27 mouse cellular contexts compared by ENCODE assay signal in the genomic region with DNA sequence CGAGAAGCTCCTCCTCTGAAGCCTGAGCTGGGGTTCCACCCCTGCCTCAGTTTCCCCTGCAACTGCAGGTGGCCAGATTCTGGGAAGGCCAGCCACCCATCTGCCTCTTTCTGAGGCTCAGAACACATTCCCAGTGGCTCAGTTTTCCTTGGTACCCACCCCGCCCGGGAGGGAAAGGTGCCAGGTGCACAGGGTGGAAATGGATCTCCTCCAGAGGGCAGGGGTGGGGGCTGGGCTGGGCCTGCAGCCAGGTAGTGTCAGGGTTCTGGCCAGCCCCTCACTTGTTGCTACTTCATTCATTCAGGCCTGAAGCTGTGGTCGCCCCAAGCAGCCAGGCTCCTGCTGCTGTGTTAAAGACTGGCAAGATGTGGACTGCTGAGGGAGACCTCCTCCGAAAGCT. TPM values are rescaled to one million over a fixed set of nuclear protein-coding genes. Genes with fewer than 3 reads are reported as not detected.
"Had no signal": no experiment of that assay in that cellular context is flagged by ENCODE, and none has a peak within 500 bp of the region (broad histone marks: within the 10 kb centered on the region; RNA-seq: fewer than 3 reads in every experiment).

No protein-coding gene starts in this region.

- H3K4me3 ChIP-seq: lung, embryonic 15.5 days; megakaryocyte, embryonic 14.5 days; midbrain, embryonic 13.5 days; midbrain, embryonic 15.5 days; myocyte; neural tube, embryonic 13.5 days; neural tube, embryonic 15.5 days; stomach, embryonic 15.5 days had no signal

- H3K27ac ChIP-seq: lung, embryonic 15.5 days; macrophage; midbrain, embryonic 13.5 days; midbrain, embryonic 15.5 days; neural tube, embryonic 13.5 days; neural tube, embryonic 15.5 days; stomach, embryonic 15.5 days; stomach, postnatal 0 days had no signal

- H3K4me1 ChIP-seq: megakaryocyte, embryonic 14.5 days had no signal

- H3K27me3 ChIP-seq: lung, embryonic 15.5 days; midbrain, embryonic 13.5 days; midbrain, embryonic 15.5 days; stomach, embryonic 15.5 days had no signal

- DNase-seq: liver, postnatal 0 days; lung, adult 2 months; lung, postnatal 14 days; lung, postnatal 36 days; retina, postnatal 1 day; right cerebral cortex, adult 18-20 months; right cerebral cortex, postnatal 25 days; right cerebral cortex, postnatal 4 days; thymus, adult 2 months; thymus, postnatal 25 days; thymus, postnatal 4 days had no signal

- H3K36me3 ChIP-seq: lung, embryonic 15.5 days; midbrain, embryonic 13.5 days; midbrain, embryonic 15.5 days; neural tube, embryonic 13.5 days; neural tube, embryonic 15.5 days; stomach, embryonic 15.5 days had no signal

- ATAC-seq: liver, postnatal 0 days; lung, postnatal 0 days; midbrain, embryonic 13.5 days; midbrain, embryonic 15.5 days had no signal

RNA-seq across cellular contexts. Expression of a gene that starts 3.3 kb away (rescaled TPM):
- total RNA-seq: megakaryocyte progenitor cell, adult 5-6 weeks had no signal
- polyA plus RNA-seq: macrophage; midbrain, embryonic 11.5 days; midbrain, embryonic 13.5 days; myocyte; neural tube, embryonic 11.5 days; spleen, adult 2 months; testis, adult 2 months had no signal
